Mouse (Mus musculus): ENCODE data around the gene Ccndbp1.

Gene Ccndbp1

GRCm38 (mm10) chr2:121039382-121039781 lies 31.2 kb downstream of the Ccndbp1 start:
- TF ChIP-seq GATA4 (IDR thresholded peaks at IDR 0.05; ENCODE audit: insufficient replicate concordance, low read length): no peak

- no peak for TF ChIP-seq GATA4 (IDR thresholded peaks at IDR 0.05; ENCODE audit: insufficient replicate concordance, low read length)
These were observed 32.9 kb downstream of the Ccndbp1 start for GRCm38 (mm10) chr2:121041098-121041497.

DNA sequence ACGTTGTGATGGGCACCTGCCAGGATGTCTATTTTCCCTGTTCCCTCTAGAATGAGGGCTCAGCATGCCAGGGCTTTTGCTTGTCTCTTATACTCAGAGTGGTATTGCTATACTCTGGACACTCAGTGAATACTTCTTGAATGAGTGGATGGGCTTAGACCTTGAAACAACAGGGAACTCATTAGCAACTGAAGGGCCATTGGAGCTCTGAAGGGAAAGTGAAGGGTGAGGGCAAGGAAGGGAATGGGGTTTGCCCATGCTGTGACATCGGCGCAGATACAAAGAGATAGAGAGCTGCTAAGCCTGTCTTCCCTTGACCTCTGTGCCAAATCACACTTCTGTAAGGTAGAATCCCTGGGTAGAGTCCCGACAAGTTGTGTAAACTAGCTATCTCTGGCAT lies 37.5 kb downstream of the Ccndbp1 start:
- TF ChIP-seq GATA4 (IDR thresholded peaks at IDR 0.05; ENCODE audit: insufficient replicate concordance, low read length): no peak

- no peak for TF ChIP-seq GATA4 (IDR thresholded peaks at IDR 0.05; ENCODE audit: insufficient replicate concordance, low read length)
These were observed 44.0 kb downstream of the Ccndbp1 start for GRCm38 (mm10) chr2:121052176-121052575.

GRCm38 (mm10) chr2:121054060-121054459 lies 45.9 kb downstream of the Ccndbp1 start:
- TF ChIP-seq GATA4 (IDR thresholded peaks at IDR 0.05; ENCODE audit: insufficient replicate concordance, low read length): no peak

- no peak for TF ChIP-seq GATA4 (IDR thresholded peaks at IDR 0.05; ENCODE audit: insufficient replicate concordance, low read length)
These were observed 47.7 kb downstream of the Ccndbp1 start for GRCm38 (mm10) chr2:121055915-121056314.

DNA sequence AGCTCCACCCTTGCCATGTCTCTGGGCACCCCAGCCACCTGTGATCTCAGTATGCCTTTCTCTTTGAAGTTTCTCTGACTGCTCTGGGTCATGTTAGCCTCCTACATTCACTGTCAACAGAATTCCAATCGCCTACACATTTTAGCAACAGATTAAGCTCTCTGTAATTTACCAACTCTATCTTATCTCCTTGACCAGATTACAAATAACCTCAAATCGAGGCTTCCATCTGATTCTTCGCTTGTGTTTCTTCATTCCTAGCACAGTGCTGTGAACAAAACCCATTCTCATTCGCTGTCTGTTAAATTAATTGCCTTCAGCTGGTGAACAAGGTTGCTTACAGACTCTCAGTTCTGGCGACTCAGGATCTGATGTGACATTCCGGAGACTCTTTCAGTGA lies 49.8 kb downstream of the Ccndbp1 start:
- TF ChIP-seq GATA4 (IDR thresholded peaks at IDR 0.05; ENCODE audit: insufficient replicate concordance, low read length): no peak

- TF ChIP-seq GATA4 (IDR thresholded peaks at IDR 0.05; ENCODE audit: insufficient replicate concordance, low read length): no peak
These were observed 53.1 kb downstream of the Ccndbp1 start for GRCm38 (mm10) chr2:121061315-121061714.

Data from liver, adult (tissue).